Mouse (Mus musculus) ES-E14 (cell line): ENCODE results near the gene Lrrn1. TPM values are rescaled to one million over a fixed set of nuclear protein-coding genes. Genes with fewer than 3 reads are reported as not detected.

Experiments
- DNase-seq: peaks from one replicate; pipeline ENCODE4 v3.0.0-alpha.2; 2013; ENCODE audit warnings: low read depth, low spot score
- H3K27ac ChIP-seq: 2 replicates; pipeline ENCODE4 v1.5.1; 2012; ENCODE audit warnings: low read depth, mild to moderate bottlenecking, low read length, moderate library complexity, mixed read lengths; ENCODE audit not compliant: poor library complexity, insufficient read depth, severe bottlenecking
- H3K36me3 ChIP-seq: 2 replicates; pipeline ENCODE4 v1.6.1; 2012; ENCODE audit warnings: mild to moderate bottlenecking, low read length, moderate library complexity, mixed read lengths; ENCODE audit not compliant: control insufficient read depth, poor library complexity, insufficient read depth, severe bottlenecking
- H3K4me1 ChIP-seq, 2 experiments: fragments of 150-350 bp in 1 of 2; sonication (generic) in 1 of 2; 2 replicates each; pipeline ENCODE4 v1.6.1; 2012; ENCODE audit warnings: low read length in 2 of 2, mild to moderate bottlenecking in 1 of 2, mixed read lengths in 1 of 2; ENCODE audit not compliant: control insufficient read depth in 2 of 2, insufficient read depth in 2 of 2, poor library complexity in 1 of 2
- H3K4me3 ChIP-seq, 2 experiments: fragments of 150-350 bp in 1 of 2; sonication (generic) in 1 of 2; 2 replicates each; pipeline ENCODE4 v1.5.1; 2012; ENCODE audit warnings: low read length in 2 of 2, low read depth in 1 of 2, mild to moderate bottlenecking in 1 of 2, mixed read lengths in 1 of 2; ENCODE audit not compliant: insufficient read depth in 1 of 2, poor library complexity in 1 of 2, severe bottlenecking in 1 of 2
- H3K9ac ChIP-seq: 2 replicates; pipeline ENCODE4 v1.6.1; 2012; ENCODE audit warnings: low read depth, mild to moderate bottlenecking, low read length, mixed read lengths; ENCODE audit not compliant: poor library complexity, insufficient read depth, severe bottlenecking
- H3K9me3 ChIP-seq: fragments of 150-350 bp; sonication (generic); 2 replicates; pipeline ENCODE4 v1.6.1; 2012; ENCODE audit warnings: low read depth, mild to moderate bottlenecking, low read length; ENCODE audit not compliant: control insufficient read depth, insufficient read depth
- CHD2 ChIP-seq: IDR thresholded peaks from 2 replicates; pipeline ENCODE4 v1.6.1; 2014; ENCODE audit warnings: mild to moderate bottlenecking, low read depth, low read length, inconsistent platforms
- HCFC1 ChIP-seq: IDR thresholded peaks from 2 replicates; pipeline ENCODE4 v1.6.1; 2012; ENCODE audit warnings: low read length, inconsistent platforms, borderline replicate concordance; ENCODE audit not compliant: insufficient read depth
- MAFK ChIP-seq: IDR thresholded peaks from 2 replicates; pipeline ENCODE4 v1.6.1; 2014; ENCODE audit warnings: mild to moderate bottlenecking, low read depth, low read length, inconsistent platforms; ENCODE audit not compliant: insufficient read depth
- ZC3H11A ChIP-seq: IDR thresholded peaks from 2 replicates; pipeline ENCODE4 v1.6.1; 2012; ENCODE audit warnings: low read depth, mild to moderate bottlenecking, inconsistent platforms, low read length, borderline replicate concordance
- ZNF384 ChIP-seq: IDR thresholded peaks from 2 replicates; pipeline ENCODE4 v1.6.1; 2012; ENCODE audit warnings: low read depth, low read length, inconsistent platforms
- in situ Hi-C, 2 experiments: fragments of 600-800 bp; cut with MboI; formaldehyde crosslinking; loops; one replicate each; pipeline ENCODE4 v1.15.1; 2025; ENCODE audit warnings: low sequenced_read_pairs in 2 of 2, inconsistent platforms in 1 of 2; ENCODE audit not compliant: unreplicated experiment in 2 of 2
- total RNA-seq: library from RNA; depleted of rRNA; stranded (reverse); fragments of 300-350 nt; gene quantifications from 2 replicates; pipeline ENCODE4 v1.2.3, GENCODE M21; 2012

Lrrn1 gene
- total RNA-seq, 1 experiment = 1.1 TPM

- in situ Hi-C loops = no loop called here
- no peak for DNase-seq
- Histone ChIP-seq H3K27ac (no peak overlapping the region), H3K4me1 (no peaks in the 10 kb centered on the region), H3K4me3 (no peak overlapping the region), H3K9me3 (no peaks in the 10 kb centered on the region), H3K36me3 (no peaks in the 10 kb centered on the region), H3K9ac (no peak overlapping the region)
- TF ChIP-seq ZNF384 = no peak
- TF ChIP-seq MAFK = no peak
- TF ChIP-seq HCFC1 = no peak
- TF ChIP-seq CHD2 = no peak
- no peak for TF ChIP-seq ZC3H11A
Observed at GRCm38 (mm10) chr6:107566944-107567634, 37.5 kb downstream of the Lrrn1 start.

GRCm38 (mm10) chr6:107574561-107574960 is 45.0 kb downstream of the Lrrn1 start:
- no peak overlapping the region for H3K4me3 ChIP-seq
- DNase-seq = no peak
- no peak overlapping the region for H3K9ac ChIP-seq
- in situ Hi-C loops = no loop called here
- H3K9me3 ChIP-seq = no peaks in the 10 kb centered on the region
- TF ChIP-seq ZNF384 = no peak
- no peak for TF ChIP-seq CHD2
- no peak for TF ChIP-seq MAFK
- no peak for TF ChIP-seq ZC3H11A
- TF ChIP-seq HCFC1 = no peak
- no peaks in the 10 kb centered on the region for H3K4me1 ChIP-seq
- no peaks in the 10 kb centered on the region for H3K36me3 ChIP-seq
- no peak overlapping the region for H3K27ac ChIP-seq

- in situ Hi-C loops = no loop called here
- DNase-seq = no peak
- TF ChIP-seq HCFC1 (no peak), ZNF384 (no peak), ZC3H11A (no peak), MAFK (no peak), CHD2 (no peak)
- no peak overlapping the region for H3K27ac ChIP-seq
- no peak overlapping the region for H3K4me3 ChIP-seq
- H3K9ac ChIP-seq = no peak overlapping the region
- H3K4me1 ChIP-seq = no peaks in the 10 kb centered on the region
- H3K9me3 ChIP-seq = no peaks in the 10 kb centered on the region
- no peaks in the 10 kb centered on the region for H3K36me3 ChIP-seq
Observed at GRCm38 (mm10) chr6:107575405-107575804, 45.8 kb downstream of the Lrrn1 start.

GRCm38 (mm10) chr6:107577309-107577708 is 47.7 kb downstream of the Lrrn1 start:
- TF ChIP-seq ZC3H11A (no peak), CHD2 (no peak), HCFC1 (no peak), ZNF384 (no peak), MAFK (no peak)
- in situ Hi-C loops = no loop called here
- H3K4me3 ChIP-seq = no peak overlapping the region
- no peak overlapping the region for H3K27ac ChIP-seq
- no peaks in the 10 kb centered on the region for H3K4me1 ChIP-seq
- DNase-seq = no peak
- no peak overlapping the region for H3K9ac ChIP-seq
- no peaks in the 10 kb centered on the region for H3K36me3 ChIP-seq
- H3K9me3 ChIP-seq = no peaks in the 10 kb centered on the region
